Mouse (Mus musculus) intestine, embryonic 14.5 days (tissue): ENCODE data around the gene Pglyrp3. TPM values are rescaled to one million over a fixed set of nuclear protein-coding genes. Genes with fewer than 3 reads are reported as not detected.

Experiments used
- microRNA-seq: library from miRNA; unstranded; fragments of <30 nt; microRNA quantifications from one replicate; pipeline ENCODE4, GENCODE M21; 2016
- polyA plus RNA-seq: library from polyadenylated mRNA; unstranded; fragments of >200 nt; fragmentation: Nextera tagmentation; extraction: Ambion mirVana; gene quantifications from 2 replicates; pipeline ENCODE4 v1.2.1, GENCODE M21; 2014

Pglyrp3 gene
- polyA plus RNA-seq, 1 experiment from 2014 or later = not detected

Small RNAs within 50 kb of the gene (microRNA-seq; reads per million reads assigned to microRNA genes)
- gene Gm23697 (not detected), gene Gm25145 (not detected)

Other genes starting within 250 kb of the Pglyrp3 start
- 0.09 TPM in 2 replicates for gene Lor, start 68.6 kb downstream of the Pglyrp3 start, polyA plus RNA-seq
- gene Prr9, start 109.4 kb downstream of the Pglyrp3 start, polyA plus RNA-seq = not detected in 2 replicates
- gene Lelp1, start 128.2 kb downstream of the Pglyrp3 start, polyA plus RNA-seq = not detected in 2 replicates
- gene Sprr2a1, start 201.2 kb downstream of the Pglyrp3 start, polyA plus RNA-seq = 0.66 and 0.74 TPM in 2 replicates
- gene Sprr2a2, start 201.3 kb downstream of the Pglyrp3 start, polyA plus RNA-seq = 30.5 and 45.1 TPM in 2 replicates